8 mouse cellular contexts compared by ENCODE assay signal in the genomic region with DNA sequence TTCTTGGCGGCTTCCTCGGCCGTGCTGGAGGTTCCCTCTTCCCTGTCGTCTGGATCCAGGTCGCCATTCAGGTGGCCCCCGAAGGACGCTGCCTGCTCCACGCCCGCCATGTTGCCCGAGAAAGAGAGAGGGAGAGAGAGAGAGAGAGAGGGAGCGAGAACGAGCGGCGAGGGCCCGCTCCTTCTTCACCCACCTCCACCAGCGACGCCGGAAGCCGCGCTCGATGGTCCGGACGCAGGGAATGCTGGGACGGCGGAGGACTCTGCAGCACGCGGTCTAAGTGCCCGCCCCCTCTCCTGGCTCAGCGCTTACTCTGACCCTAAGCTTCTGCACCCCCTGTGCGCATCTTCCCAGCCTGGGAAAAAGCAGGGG. TPM values are rescaled to one million over a fixed set of nuclear protein-coding genes. Genes with fewer than 3 reads are reported as not detected.
A peak's percentile ranks its signal among the peaks of the same experiment; 100 is the strongest.
DNase-seq lines count a peak whose midpoint lies in the region; ATAC-seq and TF ChIP-seq lines count a peak whose summit lies in the region.

No protein-coding gene starts in this region.

- peak; percentile 94 for TF ChIP-seq POLR2A in testis, adult 2 months (IDR thresholded peaks at IDR 0.05; ENCODE audit: control insufficient read depth, low read depth, low read length)

- H3K4me3 ChIP-seq in ES-E14 (ENCODE audit: insufficient read depth in 1 of 2, low read depth in 1 of 2, low read length in 2 of 2, poor library complexity in 1 of 2, severe bottlenecking in 1 of 2) = peak overlapping the region; percentile 91 to 97
- H3K4me3 ChIP-seq in forebrain, embryonic 14.5 days (ENCODE audit: low read depth, low read length) = peak overlapping the region; percentile 98
- peak overlapping the region; percentile 89 for H3K4me3 ChIP-seq in liver, postnatal 0 days (ENCODE audit: low read depth, low read length)
- H3K4me3 ChIP-seq in neural tube, embryonic 13.5 days = peak overlapping the region; percentile 98
- H3K4me3 ChIP-seq in testis, adult 2 months (ENCODE audit: control insufficient read depth, low read depth, low read length) = peak overlapping the region; percentile 97

- H3K4me1 ChIP-seq in ES-E14 (ENCODE audit: control insufficient read depth in 2 of 2, insufficient read depth in 2 of 2, low read length in 2 of 2, poor library complexity in 1 of 2) = no peaks in the 10 kb centered on the region
- H3K4me1 ChIP-seq in forebrain, embryonic 14.5 days (ENCODE audit: control insufficient read depth, insufficient read depth, low read length) = 0 out of 2 replicates have a peak, but pooled peaks cover 3% of the 10 kb centered on the region
- peaks cover 23% of the 10 kb centered on the region for H3K4me1 ChIP-seq in liver, postnatal 0 days (ENCODE audit: insufficient read depth)
- peaks cover 20% of the 10 kb centered on the region for H3K4me1 ChIP-seq in neural tube, embryonic 13.5 days (replicated peaks)
- peaks cover 4% of the 10 kb centered on the region for H3K4me1 ChIP-seq in testis, adult 2 months (ENCODE audit: control insufficient read depth, insufficient read depth, low read length)

- no peak for TF ChIP-seq CTCF in liver, postnatal 0 days (IDR thresholded peaks at IDR 0.05; ENCODE audit: low read depth)
- no peak for TF ChIP-seq CTCF in testis, adult 2 months (IDR thresholded peaks at IDR 0.05; ENCODE audit: control insufficient read depth, insufficient read depth, insufficient replicate concordance, low read depth, low read length)

- intact Hi-C loops in heart, postnatal 14 days (cut with DNase I) = no loop called here

- 1% methylated on average over 24 of the region's 30 CpGs for WGBS in forebrain, embryonic 14.5 days
- WGBS in liver, postnatal 0 days (ENCODE audit: insufficient replicate concordance) = 0% methylated on average over 23 of the region's 30 CpGs
- under 1% methylated on average over 29 of the region's 30 CpGs for WGBS in neural tube, embryonic 13.5 days

- peaks cover 4% of the 10 kb centered on the region for H3K36me3 ChIP-seq in ES-E14 (ENCODE audit: control insufficient read depth, insufficient read depth, low read length, poor library complexity, severe bottlenecking)
- peaks cover 25% of the 10 kb centered on the region for H3K36me3 ChIP-seq in forebrain, embryonic 14.5 days (ENCODE audit: control insufficient read depth, insufficient read depth, low read length)
- H3K36me3 ChIP-seq in liver, postnatal 0 days (replicated peaks; ENCODE audit: insufficient read depth, low read length) = peaks cover 25% of the 10 kb centered on the region
- H3K36me3 ChIP-seq in neural tube, embryonic 13.5 days = peaks cover 24% of the 10 kb centered on the region
- H3K36me3 ChIP-seq in testis, adult 2 months (ENCODE audit: control insufficient read depth, insufficient read depth, low read length) = peaks cover 5% of the 10 kb centered on the region

- DNase-seq in ES-E14 (ENCODE audit: low read depth, low spot score) = peak; percentile 69
- DNase-seq in cerebellum, adult 11 months = peak; percentile 78
- peak; percentile 96 for DNase-seq in forebrain, embryonic 14.5 days (ENCODE audit: low spot score)
- peak; percentile 85 to 88 for DNase-seq in heart, postnatal 14 days
- DNase-seq in layer of hippocampus, adult 11-12 months (ENCODE audit: low spot score) = peak; percentile 87
- peak; percentile 91 for DNase-seq in liver, postnatal 0 days

- ATAC-seq in forebrain, embryonic 14.5 days = peak; percentile 99
- ATAC-seq in liver, postnatal 0 days = peak; percentile 80
- ATAC-seq in neural tube, embryonic 13.5 days (ENCODE audit: low read depth) = peak; percentile 100

- H3K27ac ChIP-seq in ES-E14 (ENCODE audit: insufficient read depth, low read depth, low read length, poor library complexity, severe bottlenecking) = no peak overlapping the region
- peak overlapping the region; percentile 85 for H3K27ac ChIP-seq in forebrain, embryonic 14.5 days (ENCODE audit: low read depth, low read length)
- H3K27ac ChIP-seq in liver, postnatal 0 days (ENCODE audit: low read depth) = peak overlapping the region; percentile 91
- peak overlapping the region; percentile 94 for H3K27ac ChIP-seq in neural tube, embryonic 13.5 days (replicated peaks)
- H3K27ac ChIP-seq in testis, adult 2 months (ENCODE audit: control insufficient read depth, insufficient read depth, low read depth, low read length) = peak overlapping the region; percentile 84

- in situ Hi-C loops in ES-E14 (cut with MboI; ENCODE audit: low sequenced_read_pairs in 2 of 2, unreplicated experiment in 2 of 2) = no loop called here

- peak overlapping the region; percentile 91 for H3K4me2 ChIP-seq in forebrain, embryonic 14.5 days (ENCODE audit: low read length)
- peak overlapping the region; percentile 92 for H3K4me2 ChIP-seq in liver, postnatal 0 days (ENCODE audit: low read depth, low read length)
- peak overlapping the region; percentile 93 for H3K4me2 ChIP-seq in neural tube, embryonic 13.5 days

- no peaks in the 10 kb centered on the region for H3K27me3 ChIP-seq in forebrain, embryonic 14.5 days (replicated peaks; ENCODE audit: control insufficient read depth, insufficient read depth, low read length)
- H3K27me3 ChIP-seq in liver, postnatal 0 days (ENCODE audit: insufficient read depth, low read length) = no peaks in the 10 kb centered on the region
- no peaks in the 10 kb centered on the region for H3K27me3 ChIP-seq in neural tube, embryonic 13.5 days
- H3K27me3 ChIP-seq in testis, adult 2 months (ENCODE audit: control insufficient read depth, insufficient read depth, low read length) = no peaks in the 10 kb centered on the region

- peak overlapping the region; percentile 94 for H3K9ac ChIP-seq in ES-E14 (ENCODE audit: insufficient read depth, low read depth, low read length, poor library complexity, severe bottlenecking)
- peak overlapping the region; percentile 91 for H3K9ac ChIP-seq in forebrain, embryonic 14.5 days (ENCODE audit: low read length)
- H3K9ac ChIP-seq in liver, postnatal 0 days (replicated peaks) = peak overlapping the region; percentile 94
- H3K9ac ChIP-seq in neural tube, embryonic 13.5 days = peak overlapping the region; percentile 98

- no peak; the same call in 1 of the 2 replicates for TF ChIP-seq EP300 in liver, postnatal 0 days (IDR thresholded peaks at IDR 0.05; ENCODE audit: low read depth)

- no peaks in the 10 kb centered on the region for H3K9me3 ChIP-seq in ES-E14 (ENCODE audit: control insufficient read depth, insufficient read depth, low read depth, low read length)
- no peaks in the 10 kb centered on the region for H3K9me3 ChIP-seq in forebrain, embryonic 14.5 days (replicated peaks; ENCODE audit: control insufficient read depth, low read length)
- no peaks in the 10 kb centered on the region for H3K9me3 ChIP-seq in liver, postnatal 0 days (ENCODE audit: low read length)
- no peaks in the 10 kb centered on the region for H3K9me3 ChIP-seq in neural tube, embryonic 13.5 days

TF ChIP-seq in ES-E14, 5 proteins besides CTCF, POLR2A, EP300 and RAD21:
- TF ChIP-seq CHD2 (IDR thresholded peaks at IDR 0.05; ENCODE audit: low read depth, low read length) = no peak
- no peak for TF ChIP-seq MAFK (IDR thresholded peaks at IDR 0.05; ENCODE audit: insufficient read depth, low read depth, low read length)
- TF ChIP-seq ZC3H11A (IDR thresholded peaks at IDR 0.05; ENCODE audit: borderline replicate concordance, low read depth, low read length) = no peak
- TF ChIP-seq HCFC1 (IDR thresholded peaks at IDR 0.05; ENCODE audit: borderline replicate concordance, insufficient read depth, low read length) = no peak
- no peak for TF ChIP-seq ZNF384 (IDR thresholded peaks at IDR 0.05; ENCODE audit: low read depth, low read length)

RNA-seq across cellular contexts. Expression of a gene that starts 7.3 kb away (rescaled TPM):
- 134 and 206 TPM in 2 replicates for total RNA-seq in ES-E14 (2012; rRNA removed)
- polyA plus RNA-seq in forebrain, embryonic 14.5 days (2014; fragmentation: Nextera tagmentation; extraction: Ambion mirVana) = 157 and 162 TPM in 2 replicates
- 100 to 1,000 TPM; 118 to 136 TPM for total RNA-seq in heart, postnatal 14 days (2021)
- polyA plus RNA-seq in liver, postnatal 0 days (2015; fragmentation: Nextera tagmentation; extraction: Ambion mirVana) = 140 and 150 TPM in 2 replicates
- 171 and 175 TPM in 2 replicates for polyA plus RNA-seq in neural tube, embryonic 13.5 days (2015; fragmentation: Nextera tagmentation; extraction: Ambion mirVana)
- polyA plus RNA-seq in testis, adult 2 months (2012; rRNA removed) = 93.2 and 113 TPM in 2 replicates

RNA-seq across cellular contexts. Expression of a gene that starts 58.2 kb away (rescaled TPM):
- 19.7 and 30.5 TPM in 2 replicates for total RNA-seq in ES-E14 (2012; rRNA removed)
- 1.1 TPM in 2 replicates for polyA plus RNA-seq in forebrain, embryonic 14.5 days (2014; fragmentation: Nextera tagmentation; extraction: Ambion mirVana)
- total RNA-seq in heart, postnatal 14 days (2021) = under 1 TPM in 1 of 2 experiments, not detected in 1; 0.15 TPM
- polyA plus RNA-seq in liver, postnatal 0 days (2015; fragmentation: Nextera tagmentation; extraction: Ambion mirVana) = 0.22 and 0.23 TPM in 2 replicates
- 0.28 and 0.54 TPM in 2 replicates for polyA plus RNA-seq in neural tube, embryonic 13.5 days (2015; fragmentation: Nextera tagmentation; extraction: Ambion mirVana)
- 121 and 122 TPM in 2 replicates for polyA plus RNA-seq in testis, adult 2 months (2012; rRNA removed)

Comparison
In these comparisons a context has a peak if more than half of its experiments do, and no peak if none do; other contexts are left out.
1. RNA of a gene that starts 58.2 kb away (polyA plus RNA-seq): 121 to 122 TPM in testis, adult 2 months; 1.1 TPM in forebrain, embryonic 14.5 days, 0.28 to 0.54 TPM in neural tube, embryonic 13.5 days and 0.22 to 0.23 TPM in liver, postnatal 0 days; every median in the first group is over 10 times any median in the second.
2. Peak in every context shown above with its lines, with median percentiles within 50 percentile points of each other: DNase-seq, H3K4me3 ChIP-seq, H3K9ac ChIP-seq, ATAC-seq and H3K4me2 ChIP-seq.